Mouse (Mus musculus): Measurements from ENCODE around the gene Prkd1.

DNA sequence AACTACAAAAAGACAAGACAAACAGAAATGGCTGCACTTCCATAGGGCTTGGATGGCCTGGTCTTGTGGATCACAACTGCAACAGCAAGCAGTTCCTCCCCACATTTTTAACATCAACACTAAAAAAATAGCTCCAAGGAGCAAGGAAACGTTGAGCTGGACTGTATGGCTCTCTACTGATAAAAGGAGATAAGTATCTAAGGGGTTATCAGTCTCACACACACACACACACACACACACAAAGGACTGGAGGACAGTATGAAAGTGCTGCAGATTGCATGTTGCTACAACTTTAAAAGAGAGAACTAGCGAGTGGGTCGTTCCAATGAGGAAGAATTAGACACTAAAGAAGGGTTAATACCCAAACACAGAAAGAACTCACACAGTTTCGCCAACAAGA is 8.7 kb downstream of the Prkd1 start:
- TF ChIP-seq CTCF (IDR thresholded peaks at IDR 0.05; ENCODE audit: insufficient read depth, low read length) (no peak), POLR2A (IDR thresholded peaks at IDR 0.05; ENCODE audit: borderline replicate concordance, extremely low read depth, low read depth, low read length) (no peak)

All from lung, adult 2 months (tissue).